Mouse (Mus musculus) monocyte, adult 2 months (primary cell): ENCODE data around the gene Methig1.
"Not testable (repeated sequence)": the region's sequence is repeated elsewhere in the genome, so short reads cannot be mapped to it uniquely, and the experiment has no call there.

Experiments
- DNase-seq, 2 experiments: peaks; one replicate each; pipeline ENCODE4 v3.0.0; 2022; ENCODE audit warnings: low spot score in 2 of 2, low read depth in 1 of 2

Methig1 gene

DNA sequence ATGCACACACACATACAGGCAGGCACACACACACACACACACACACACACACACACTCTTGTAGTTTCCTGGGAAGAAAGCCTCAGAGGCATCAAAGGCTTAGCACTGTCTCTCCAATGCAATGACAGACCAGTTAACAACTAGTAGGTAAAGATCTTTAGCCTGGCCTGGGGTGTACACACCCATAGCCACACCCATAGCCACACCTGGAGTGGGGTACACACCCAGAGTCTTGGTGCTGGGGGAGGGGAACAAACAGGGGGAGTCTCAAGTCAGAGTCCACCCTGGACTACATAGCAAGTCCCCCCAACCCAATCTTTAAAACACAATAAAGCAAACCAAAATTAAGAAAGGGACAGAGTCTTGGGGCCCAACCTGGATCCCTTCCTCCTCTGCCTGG is 15.6 kb upstream of the Methig1 start:
- not testable (repeated sequence) for DNase-seq

DNA sequence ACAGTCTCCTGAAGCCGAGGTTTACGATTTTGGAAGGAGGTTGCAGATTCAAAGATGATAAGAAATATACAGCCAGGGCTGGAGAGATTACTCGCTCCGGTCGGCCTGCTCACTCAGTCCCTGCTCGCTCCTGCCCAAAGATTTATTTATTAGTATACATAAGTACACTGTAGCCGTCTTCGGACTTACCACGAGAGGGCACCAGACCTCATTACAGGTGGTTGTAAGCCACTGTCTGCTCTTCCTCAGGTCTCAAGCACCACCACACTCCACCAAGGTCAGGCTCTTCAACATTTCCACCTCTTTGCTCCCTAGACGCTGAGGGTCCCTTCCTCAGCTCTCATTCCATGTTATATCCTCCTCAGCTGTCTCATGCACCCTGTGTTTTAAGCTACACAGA is 15.1 kb upstream of the Methig1 start:
- DNase-seq = not testable (repeated sequence)

DNA sequence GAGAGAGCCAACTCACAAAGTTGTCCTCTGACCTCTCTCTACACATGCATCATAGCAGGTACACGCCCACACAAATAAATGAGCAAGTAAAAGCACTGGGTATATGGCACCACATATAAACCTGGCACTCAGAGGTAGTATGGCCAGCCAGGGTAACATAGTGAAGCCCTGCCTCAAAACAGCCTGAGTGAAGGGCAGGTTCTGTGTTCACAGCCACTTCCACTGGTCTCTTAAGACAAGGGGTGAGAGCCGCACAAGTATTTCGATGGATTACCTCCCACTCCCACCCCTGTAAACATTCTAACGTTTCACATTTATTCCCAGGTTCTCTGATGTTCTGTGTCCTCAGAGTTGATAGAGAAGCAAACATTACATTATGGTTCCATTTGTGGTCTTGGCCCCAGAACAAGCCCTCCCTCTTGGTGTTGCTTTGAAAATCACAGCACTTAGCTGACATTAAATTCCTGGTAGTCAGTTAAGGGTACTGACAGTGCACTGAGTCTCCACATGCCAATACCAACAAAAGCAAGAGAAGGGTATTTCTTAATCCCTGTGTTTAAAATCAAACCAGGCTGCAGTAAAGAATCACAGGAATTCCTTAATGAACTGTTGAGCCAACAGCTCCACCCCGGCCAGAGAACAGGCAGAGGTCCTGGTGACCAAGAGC is 11.5 kb upstream of the Methig1 start:
- DNase-seq = not testable (repeated sequence)

GRCm38 (mm10) chr15:100345484-100345883 is 7.5 kb upstream of the Methig1 start:
- no peak for DNase-seq

GRCm38 (mm10) chr15:100346761-100347160 is 6.2 kb upstream of the Methig1 start:
- no peak for DNase-seq

DNA sequence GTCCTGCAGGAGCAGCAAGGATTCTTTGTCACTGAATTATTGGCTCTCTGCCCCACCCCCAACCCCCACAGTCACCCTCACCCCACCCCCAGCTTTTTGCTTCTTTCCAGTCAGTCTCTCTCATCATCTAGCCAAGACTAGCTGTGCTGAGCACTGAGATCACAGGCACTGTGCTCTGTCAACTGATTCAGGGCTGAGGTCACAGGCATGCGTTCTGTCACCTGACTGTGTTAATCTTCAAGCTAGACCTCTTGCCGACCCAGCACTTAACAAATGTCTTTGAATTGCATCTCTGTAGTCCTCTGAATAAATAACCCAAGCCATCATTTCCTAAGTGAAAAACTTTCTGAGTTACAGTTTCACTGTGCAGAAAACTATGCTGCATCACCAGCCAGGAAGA is 3.5 kb upstream of the Methig1 start:
- DNase-seq = no peak

DNA sequence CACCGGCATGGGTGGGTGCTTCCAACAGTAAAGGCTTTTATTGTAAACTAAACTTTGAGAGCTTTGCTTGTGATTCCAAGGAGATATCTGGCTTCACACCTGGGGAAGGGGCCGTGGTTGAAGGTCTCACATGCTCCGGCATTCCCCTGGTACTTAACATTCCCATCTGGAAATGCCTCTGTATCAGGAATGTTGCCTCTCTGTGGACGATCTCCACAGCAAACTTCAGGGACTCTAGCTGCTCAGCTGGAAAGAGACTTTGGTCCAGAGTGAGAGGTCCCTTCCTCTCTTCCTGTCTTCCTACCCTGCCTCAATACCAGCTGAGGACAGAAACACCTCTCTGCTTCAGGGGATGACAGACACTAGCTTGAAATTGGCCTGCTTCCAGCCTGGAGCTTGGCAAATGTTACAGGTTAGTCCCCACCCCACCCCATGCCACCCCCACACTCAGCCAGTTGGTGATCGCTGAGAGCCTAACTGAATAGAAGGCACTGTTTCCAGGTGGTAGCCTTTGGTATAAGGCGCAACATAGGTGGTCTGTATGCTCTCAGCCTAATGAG is 1.4 kb upstream of the Methig1 start:
- DNase-seq = no peak

- not testable (repeated sequence) for DNase-seq
These were observed 450 bp downstream of the Methig1 start for GRCm38 (mm10) chr15:100353399-100353798.

DNA sequence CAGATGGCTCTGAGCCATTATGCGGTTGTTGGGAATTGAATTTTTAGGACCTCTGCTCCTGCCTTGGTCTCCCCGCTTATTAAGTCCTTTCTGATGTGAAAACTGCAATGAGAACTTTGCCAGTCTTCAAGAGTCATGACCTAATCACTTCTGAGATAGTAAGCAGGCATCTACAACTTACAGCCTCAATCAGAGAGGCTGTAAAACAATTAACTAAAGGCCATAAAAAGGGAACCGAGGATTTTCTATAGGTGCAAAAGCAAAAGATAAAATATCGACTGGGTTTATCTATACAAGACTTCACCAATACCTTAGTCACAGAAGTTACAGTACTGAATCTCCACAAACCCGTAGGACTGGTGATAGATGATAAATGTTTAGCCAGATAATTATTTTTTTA is 2.9 kb downstream of the Methig1 start:
- DNase-seq = no peak

GRCm38 (mm10) chr15:100364242-100364641 is 11.3 kb downstream of the Methig1 start, which contains the start of gene Higd1c:
Higd1c (plus strand) TSS chr15:100364542.
- DNase-seq = no peak

DNA sequence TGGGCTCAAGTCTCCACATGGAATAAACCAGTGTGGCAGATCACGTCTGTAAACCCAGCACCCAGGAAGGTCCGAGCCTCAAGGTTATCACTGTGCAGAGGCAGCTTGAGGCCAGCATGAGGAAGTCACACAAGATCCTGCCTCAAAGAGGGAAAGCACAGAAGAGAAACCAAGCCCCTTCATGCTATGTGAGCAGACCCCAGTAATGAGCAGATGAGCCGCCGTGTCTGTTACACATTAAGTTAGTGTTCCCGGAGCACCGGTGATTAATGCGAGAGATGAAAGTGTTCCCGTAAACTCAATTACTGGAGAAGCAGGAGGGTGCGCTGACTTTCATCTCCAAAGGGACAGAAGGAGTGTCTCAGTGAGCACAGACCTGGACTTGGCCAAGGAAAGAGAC is 13.0 kb downstream of the Methig1 start:
- not testable (repeated sequence) for DNase-seq

DNA sequence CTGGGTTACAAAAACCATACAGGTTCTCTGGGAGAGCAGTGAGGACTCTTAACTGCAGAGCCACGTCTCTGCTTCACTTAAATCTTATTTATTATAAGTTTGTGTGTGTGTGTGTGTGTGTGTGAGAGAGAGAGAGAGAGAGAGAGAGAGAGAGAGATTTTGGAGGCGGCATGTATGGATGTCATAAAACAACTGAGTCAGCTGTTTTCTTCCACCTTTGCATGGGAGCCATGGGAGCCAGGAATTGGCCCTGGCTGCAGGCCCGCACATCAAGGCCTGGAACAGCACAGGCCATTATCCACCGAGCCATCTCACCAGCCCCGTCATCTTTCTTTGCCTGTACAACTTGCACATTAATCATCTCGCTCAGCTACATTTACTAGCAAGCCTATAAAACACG is 14.2 kb downstream of the Methig1 start:
- DNase-seq = no peak

GRCm38 (mm10) chr15:100375066-100375465 is 22.1 kb downstream of the Methig1 start:
- no peak for DNase-seq

- DNase-seq = not testable (repeated sequence)
These were observed 25.0 kb downstream of the Methig1 start for GRCm38 (mm10) chr15:100377847-100378505.

GRCm38 (mm10) chr15:100379658-100380057 is 26.7 kb downstream of the Methig1 start:
- no peak for DNase-seq

- DNase-seq = no peak
These were observed 27.2 kb downstream of the Methig1 start for GRCm38 (mm10) chr15:100380104-100380503.

DNA sequence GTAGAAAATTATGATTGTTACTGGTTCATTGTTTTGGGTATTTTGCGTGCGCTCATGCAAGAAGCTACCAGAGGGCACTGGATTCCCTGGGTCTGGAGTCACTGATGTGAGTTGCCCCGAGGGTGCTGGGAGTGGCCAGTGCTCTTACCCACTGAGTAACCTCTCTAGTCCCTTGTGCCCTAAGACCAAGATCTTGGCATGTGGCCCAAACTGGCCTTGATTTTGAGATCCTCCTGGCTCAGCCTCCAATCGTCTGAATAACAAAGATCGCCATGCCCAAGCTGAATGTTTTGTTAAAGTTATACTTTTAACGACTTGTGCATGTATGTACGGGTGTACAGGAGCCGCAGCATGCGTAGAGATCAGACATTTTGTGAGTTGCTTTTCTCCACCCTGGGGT is 32.8 kb downstream of the Methig1 start:
- no peak for DNase-seq

GRCm38 (mm10) chr15:100387544-100388223 is 34.7 kb downstream of the Methig1 start:
- no peak for DNase-seq

DNA sequence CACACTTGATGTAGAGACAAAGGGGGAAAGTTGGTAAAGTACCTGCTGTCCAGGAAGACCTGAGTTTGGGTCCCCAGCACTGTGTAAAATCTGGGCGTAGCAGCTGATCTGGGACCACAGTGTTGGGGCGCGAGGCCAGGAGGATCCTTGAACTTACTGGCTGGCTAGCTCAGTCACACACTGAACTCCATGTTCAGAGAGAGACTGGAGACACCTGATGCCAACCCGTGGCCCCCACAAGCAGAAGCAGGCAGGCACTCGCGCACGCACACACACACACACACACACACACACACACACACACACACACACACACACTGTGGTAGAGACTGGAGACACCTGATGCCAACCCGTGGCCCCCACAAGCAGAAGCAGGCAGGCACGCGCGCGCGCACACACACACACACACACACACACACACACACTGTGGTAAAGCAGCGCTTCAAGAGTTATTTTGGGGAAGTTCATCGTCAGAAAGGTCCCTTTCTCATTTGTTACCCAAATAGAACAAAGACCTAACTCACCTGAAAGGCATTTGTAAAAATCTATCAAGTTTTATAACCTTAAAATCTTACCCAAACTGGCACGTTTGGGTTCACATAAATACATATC is 35.4 kb downstream of the Methig1 start:
- no peak for DNase-seq

- no peak for DNase-seq
These were observed 35.9 kb downstream of the Methig1 start for GRCm38 (mm10) chr15:100388886-100389285.

GRCm38 (mm10) chr15:100391066-100391465 is 38.1 kb downstream of the Methig1 start:
- no peak for DNase-seq
